Mouse (Mus musculus) ES-E14 (cell line): Measurements from ENCODE around the gene Vmn1r197. TPM values are rescaled to one million over a fixed set of nuclear protein-coding genes. Genes with fewer than 3 reads are reported as not detected.
"Not testable (repeated sequence)": the region's sequence is repeated elsewhere in the genome, so short reads cannot be mapped to it uniquely, and the experiment has no call there.

Experiments used
- DNase-seq: peaks from one replicate; pipeline ENCODE4 v3.0.0-alpha.2; 2013; ENCODE audit warnings: low read depth, low spot score
- H3K27ac ChIP-seq: 2 replicates; pipeline ENCODE4 v1.5.1; 2012; ENCODE audit warnings: low read depth, mild to moderate bottlenecking, low read length, moderate library complexity, mixed read lengths; ENCODE audit not compliant: poor library complexity, insufficient read depth, severe bottlenecking
- H3K36me3 ChIP-seq: 2 replicates; pipeline ENCODE4 v1.6.1; 2012; ENCODE audit warnings: mild to moderate bottlenecking, low read length, moderate library complexity, mixed read lengths; ENCODE audit not compliant: control insufficient read depth, poor library complexity, insufficient read depth, severe bottlenecking
- H3K4me1 ChIP-seq, 2 experiments: fragments of 150-350 bp in 1 of 2; sonication (generic) in 1 of 2; 2 replicates each; pipeline ENCODE4 v1.6.1; 2012; ENCODE audit warnings: low read length in 2 of 2, mild to moderate bottlenecking in 1 of 2, mixed read lengths in 1 of 2; ENCODE audit not compliant: control insufficient read depth in 2 of 2, insufficient read depth in 2 of 2, poor library complexity in 1 of 2
- H3K4me3 ChIP-seq, 2 experiments: fragments of 150-350 bp in 1 of 2; sonication (generic) in 1 of 2; 2 replicates each; pipeline ENCODE4 v1.5.1; 2012; ENCODE audit warnings: low read length in 2 of 2, low read depth in 1 of 2, mild to moderate bottlenecking in 1 of 2, mixed read lengths in 1 of 2; ENCODE audit not compliant: insufficient read depth in 1 of 2, poor library complexity in 1 of 2, severe bottlenecking in 1 of 2
- H3K9ac ChIP-seq: 2 replicates; pipeline ENCODE4 v1.6.1; 2012; ENCODE audit warnings: low read depth, mild to moderate bottlenecking, low read length, mixed read lengths; ENCODE audit not compliant: poor library complexity, insufficient read depth, severe bottlenecking
- H3K9me3 ChIP-seq: fragments of 150-350 bp; sonication (generic); 2 replicates; pipeline ENCODE4 v1.6.1; 2012; ENCODE audit warnings: low read depth, mild to moderate bottlenecking, low read length; ENCODE audit not compliant: control insufficient read depth, insufficient read depth
- CHD2 ChIP-seq: IDR thresholded peaks from 2 replicates; pipeline ENCODE4 v1.6.1; 2014; ENCODE audit warnings: mild to moderate bottlenecking, low read depth, low read length, inconsistent platforms
- HCFC1 ChIP-seq: IDR thresholded peaks from 2 replicates; pipeline ENCODE4 v1.6.1; 2012; ENCODE audit warnings: low read length, inconsistent platforms, borderline replicate concordance; ENCODE audit not compliant: insufficient read depth
- MAFK ChIP-seq: IDR thresholded peaks from 2 replicates; pipeline ENCODE4 v1.6.1; 2014; ENCODE audit warnings: mild to moderate bottlenecking, low read depth, low read length, inconsistent platforms; ENCODE audit not compliant: insufficient read depth
- ZC3H11A ChIP-seq: IDR thresholded peaks from 2 replicates; pipeline ENCODE4 v1.6.1; 2012; ENCODE audit warnings: low read depth, mild to moderate bottlenecking, inconsistent platforms, low read length, borderline replicate concordance
- ZNF384 ChIP-seq: IDR thresholded peaks from 2 replicates; pipeline ENCODE4 v1.6.1; 2012; ENCODE audit warnings: low read depth, low read length, inconsistent platforms
- in situ Hi-C, 2 experiments: fragments of 600-800 bp; cut with MboI; formaldehyde crosslinking; loops; one replicate each; pipeline ENCODE4 v1.15.1; 2025; ENCODE audit warnings: low sequenced_read_pairs in 2 of 2, inconsistent platforms in 1 of 2; ENCODE audit not compliant: unreplicated experiment in 2 of 2
- total RNA-seq: library from RNA; depleted of rRNA; stranded (reverse); fragments of 300-350 nt; gene quantifications from 2 replicates; pipeline ENCODE4 v1.2.3, GENCODE M21; 2012; rRNA removed

Gene Vmn1r197
- not detected in 2 replicates for total RNA-seq

- H3K9ac ChIP-seq = no peak within 1 kb of the TSS
- in situ Hi-C loops = no loop called here
- no peak within 1 kb of the TSS for H3K4me3 ChIP-seq
- TF ChIP-seq HCFC1 (no peak), ZC3H11A (no peak), ZNF384 (no peak), CHD2 (no peak), MAFK (no peak)
- no peak for DNase-seq
- H3K4me1 ChIP-seq = peaks cover 0 to 3% of the 10 kb centered on the region in 2 experiments; a peak in 1 of 4 replicates
- no peak within 1 kb of the TSS for H3K27ac ChIP-seq
- no peaks in the 10 kb centered on the region for H3K36me3 ChIP-seq
- no peaks in the 10 kb centered on the region for H3K9me3 ChIP-seq
Measured at GRCm38 (mm10) chr13:22324289-22324688, at the start of gene Vmn1r197. Gene Vmn1r197 (plus strand): TSS chr13:22324589.

GRCm38 (mm10) chr13:22284578-22284977 is 39.8 kb upstream of the Vmn1r197 start:
- DNase-seq = no peak
- Histone ChIP-seq H3K27ac (no peak overlapping the region), H3K36me3 (no peaks in the 10 kb centered on the region), H3K9me3 (no peaks in the 10 kb centered on the region), H3K9ac (no peak overlapping the region), H3K4me1 (no peaks in the 10 kb centered on the region), H3K4me3 (no peak overlapping the region)
- in situ Hi-C loops = no loop called here
- TF ChIP-seq MAFK = no peak
- TF ChIP-seq CHD2 = no peak
- TF ChIP-seq ZNF384 = no peak
- no peak for TF ChIP-seq ZC3H11A
- no peak for TF ChIP-seq HCFC1

GRCm38 (mm10) chr13:22289620-22290019 is 34.8 kb upstream of the Vmn1r197 start, which contains the start of gene Vmn1r196:
Gene Vmn1r196 (plus strand): TSS chr13:22289920.
- no peak for DNase-seq
- Histone ChIP-seq H3K9ac (no peak within 1 kb of the TSS), H3K9me3 (no peaks in the 10 kb centered on the region), H3K36me3 (no peaks in the 10 kb centered on the region), H3K27ac (no peak within 1 kb of the TSS), H3K4me1 (no peaks in the 10 kb centered on the region), H3K4me3 (no peak within 1 kb of the TSS)
- in situ Hi-C loops = no loop called here
- no peak for TF ChIP-seq CHD2
- no peak for TF ChIP-seq MAFK
- TF ChIP-seq ZNF384 = no peak

- H3K27ac ChIP-seq, H3K4me3 ChIP-seq, in situ Hi-C loops, DNase-seq, H3K36me3 ChIP-seq, H3K9ac ChIP-seq, H3K9me3 ChIP-seq, H3K4me1 ChIP-seq: not testable (repeated sequence)
Measured at GRCm38 (mm10) chr13:22308075-22308474, 16.3 kb upstream of the Vmn1r197 start.

- DNase-seq = no peak
- TF ChIP-seq MAFK = no peak
- TF ChIP-seq HCFC1 = no peak
- no peak for TF ChIP-seq ZNF384
- TF ChIP-seq CHD2 = no peak
- TF ChIP-seq ZC3H11A = no peak
- in situ Hi-C loops = no loop called here
Measured at GRCm38 (mm10) chr13:22315361-22315760, 9.0 kb upstream of the Vmn1r197 start.

More at GRCm38 (mm10) chr13:22315361-22315760, 9.0 kb upstream of the Vmn1r197 start:
- H3K4me1 ChIP-seq = peaks cover 0 to 1% of the 10 kb centered on the region in 2 experiments; a peak in 1 of 4 replicates
- H3K9ac ChIP-seq = no peak overlapping the region
- H3K4me3 ChIP-seq = no peak overlapping the region
- H3K36me3 ChIP-seq = no peaks in the 10 kb centered on the region
- no peak overlapping the region for H3K27ac ChIP-seq
- no peaks in the 10 kb centered on the region for H3K9me3 ChIP-seq
